Comparison of ENCODE assay signal across 26 mouse cellular contexts in genomic region chrX:156947093-156947492, GRCm38 (mm10).
"Had no signal": no experiment of that assay in that cellular context is flagged by ENCODE, and none has a peak within 500 bp of the region (broad histone marks: within the 10 kb centered on the region; RNA-seq: fewer than 3 reads in every experiment).

No protein-coding gene starts in this region.

- ATAC-seq: hindbrain, embryonic 16.5 days; inflammation-experienced regulatory T-cells, adult 6 months; intestine, embryonic 15.5 days; intestine, postnatal 0 days; liver, embryonic 12.5 days had no signal

- H3K27ac ChIP-seq: heart, adult 2 months; heart, embryonic 13.5 days; heart, embryonic 15.5 days; hindbrain, embryonic 14.5 days; intestine, embryonic 15.5 days; kidney, embryonic 15.5 days; kidney, postnatal 0 days; limb, embryonic 13.5 days; limb, embryonic 15.5 days; liver, embryonic 12.5 days had no signal

- DNase-seq: gastrocnemius, postnatal 14 days; gastrocnemius, postnatal 36 days; heart, adult 11 months; heart, adult 2 months; heart, postnatal 14 days; heart, postnatal 36 days; kidney, adult 18-20 months; kidney, adult 8-10 months; kidney, postnatal 14 days; kidney, postnatal 36 days; layer of hippocampus, adult 9-11 months; layer of hippocampus, postnatal 36 days; left cerebral cortex, postnatal 4 days had no signal

- H3K9me3 ChIP-seq: heart, embryonic 13.5 days; heart, embryonic 15.5 days; intestine, embryonic 15.5 days; kidney, embryonic 15.5 days; limb, embryonic 13.5 days; limb, embryonic 15.5 days; liver, embryonic 12.5 days had no signal

- H3K4me2 ChIP-seq: heart, embryonic 11.5 days; heart, embryonic 13.5 days; heart, embryonic 15.5 days; hindbrain, embryonic 14.5 days; intestine, embryonic 15.5 days; kidney, embryonic 15.5 days; limb, embryonic 13.5 days; limb, embryonic 15.5 days; liver, embryonic 12.5 days had no signal

- H3K9ac ChIP-seq: heart, embryonic 13.5 days; heart, embryonic 15.5 days; hindbrain, embryonic 14.5 days; intestine, embryonic 15.5 days; kidney, embryonic 15.5 days; limb, embryonic 13.5 days; limb, embryonic 15.5 days; liver, embryonic 12.5 days had no signal

- H3K36me3 ChIP-seq: heart, embryonic 13.5 days; heart, embryonic 15.5 days; intestine, embryonic 15.5 days; kidney, embryonic 15.5 days; limb, embryonic 13.5 days; limb, embryonic 15.5 days; liver, embryonic 12.5 days had no signal

- H3K27me3 ChIP-seq: heart, embryonic 13.5 days; heart, embryonic 15.5 days; intestine, embryonic 15.5 days; kidney, embryonic 15.5 days; limb, embryonic 13.5 days; limb, embryonic 15.5 days; liver, embryonic 12.5 days had no signal

- H3K4me1 ChIP-seq: heart, embryonic 13.5 days; heart, embryonic 15.5 days; intestine, embryonic 15.5 days; kidney, embryonic 15.5 days; limb, embryonic 13.5 days; limb, embryonic 15.5 days; liver, embryonic 12.5 days had no signal

- H3K4me3 ChIP-seq: heart, adult 2 months; heart, embryonic 13.5 days; heart, embryonic 15.5 days; intestine, embryonic 15.5 days; kidney, embryonic 15.5 days; limb, embryonic 13.5 days; limb, embryonic 15.5 days; liver, embryonic 12.5 days had no signal
